Mouse (Mus musculus) E14TG2a.4 (cell line): Measurements from ENCODE around the gene Ptpn13.

Source experiments
- CTCF ChIP-seq: conservative IDR thresholded peaks from 2 replicates; pipeline ENCODE4 v1.5.1; 2014; ENCODE audit warnings: low read length
- NANOG ChIP-seq: IDR thresholded peaks from 2 replicates; pipeline ENCODE4 v1.6.1; 2014; ENCODE audit warnings: borderline replicate concordance, low read length, mixed read lengths
- POU5F1 ChIP-seq: IDR thresholded peaks from 2 replicates; pipeline ENCODE4 v1.6.1; 2014; ENCODE audit warnings: low read length, borderline replicate concordance

- TF ChIP-seq CTCF: no peak
- no peak for TF ChIP-seq POU5F1
- TF ChIP-seq NANOG: no peak
Observed at GRCm38 (mm10) chr5:103463661-103464219, 38.7 kb downstream of the Ptpn13 start.
